Mouse (Mus musculus) brain, adult 10 weeks (tissue): ENCODE measurements around the gene Rnf20. TPM values are rescaled to one million over a fixed set of nuclear protein-coding genes. Genes with fewer than 3 reads are reported as not detected.

ENCODE experiments used
- polyA plus RNA-seq: library from polyadenylated mRNA; stranded (reverse); fragments of 350-450 nt; fragmentation: Illumina TruSeq; extraction: RNeasy Lipid Tissue Mini Kit (QIAGEN cat#74804); gene quantifications from one replicate; pipeline ENCODE4 v1.2.3, GENCODE M21; 2015; ENCODE audit warnings: low read depth, low replicate concordance

Gene Rnf20
- 47.5 TPM for polyA plus RNA-seq

GRCm38 (mm10) chr4:49631319-49632138 lies at the start of gene Rnf20:
Gene Rnf20 (plus strand): TSS chr4:49632006.

GRCm38 (mm10) chr4:49597183-49598100 lies 34.4 kb upstream of the Rnf20 start, which contains the start of gene Tmem246:
Gene Tmem246 (minus strand): TSS chr4:49597876.

GRCm38 (mm10) chr4:49681812-49682211 lies 50.0 kb downstream of the Rnf20 start, which contains the start of gene Ppp3r2:
Gene Ppp3r2 (minus strand): TSS chr4:49682024.

Other genes starting within 250 kb of the Rnf20 start
- gene Acnat2, start 223.9 kb upstream of the Rnf20 start, polyA plus RNA-seq, result not detected
- not detected for gene Acnat1, start 158.1 kb upstream of the Rnf20 start, polyA plus RNA-seq
- 0.22 TPM for gene Baat, start 125.4 kb upstream of the Rnf20 start, polyA plus RNA-seq
- 58.1 TPM for gene Mrpl50, start 110.9 kb upstream of the Rnf20 start, polyA plus RNA-seq
- 11.6 TPM for gene Zfp189, start 110.8 kb upstream of the Rnf20 start, polyA plus RNA-seq
- 2.1 TPM for gene Aldob, start 82.5 kb upstream of the Rnf20 start, polyA plus RNA-seq
- 59.6 TPM for gene Tmem246, start 34.1 kb upstream of the Rnf20 start, polyA plus RNA-seq
- gene Ppp3r2, start 50.0 kb downstream of the Rnf20 start, polyA plus RNA-seq, result not detected
- gene Grin3a, start 213.7 kb downstream of the Rnf20 start, polyA plus RNA-seq, result 15.9 TPM